Mouse (Mus musculus) heart, embryonic 14.5 days (tissue): ENCODE measurements at regions not wholly inside any gene's neighbourhood (a gene's known extent, or its start where the extent isn't known, plus 50 kb on each side); places are given as distances from the start of the nearest gene placed in this dataset.

Experiments
- ATAC-seq: fragments of 200-750 bp; cut with Nextera tagmentation; 2 replicates; pipeline ENCODE4 v1.8.0; 2017; ENCODE audit warnings: low read depth, moderate TSS enrichment; ENCODE audit not compliant: insufficient number of reproducible peaks, insufficient read depth, low FRiP score
- H3K27ac ChIP-seq, 2 experiments: fragments of 200-500 bp in 1 of 2; fragments of 300-500 bp in 1 of 2; sonication (generic) in 1 of 2; replicated peaks in 1 of 2; 2 replicates each; pipeline ENCODE4 v1.5.1; 2012 to 2014; ENCODE audit warnings: low read depth in 2 of 2, low read length in 2 of 2, control low read depth in 1 of 2, mild to moderate bottlenecking in 1 of 2, mixed read lengths in 1 of 2; ENCODE audit not compliant: control insufficient read depth in 1 of 2, insufficient read depth in 1 of 2
- H3K27me3 ChIP-seq: fragments of 300-500 bp; sonication (generic); 2 replicates; pipeline ENCODE4 v1.6.1; 2014; ENCODE audit warnings: mild to moderate bottlenecking, low read length, control low read depth; ENCODE audit not compliant: control insufficient read depth, insufficient read depth
- H3K36me3 ChIP-seq: fragments of 300-500 bp; sonication (generic); 2 replicates; pipeline ENCODE4 v1.6.1; 2014; ENCODE audit warnings: mild to moderate bottlenecking, control low read depth, low read length, mixed read lengths; ENCODE audit not compliant: control insufficient read depth, insufficient read depth
- H3K4me1 ChIP-seq, 2 experiments: fragments of 200-500 bp in 1 of 2; fragments of 300-500 bp in 1 of 2; sonication (generic) in 1 of 2; 2 replicates each; pipeline ENCODE4 v1.6.1; 2012 to 2014; ENCODE audit warnings: low read length in 2 of 2, control low read depth in 1 of 2, mixed read lengths in 1 of 2; ENCODE audit not compliant: control insufficient read depth in 2 of 2, insufficient read depth in 2 of 2
- H3K4me2 ChIP-seq: fragments of 300-500 bp; sonication (generic); 2 replicates; pipeline ENCODE4 v1.6.1; 2014; ENCODE audit warnings: mild to moderate bottlenecking, low read length
- H3K4me3 ChIP-seq, 2 experiments: fragments of 200-500 bp in 1 of 2; fragments of 300-500 bp in 1 of 2; sonication (generic) in 1 of 2; 2 replicates each; pipeline ENCODE4 v1.5.1; 2012 to 2014; ENCODE audit warnings: low read length in 2 of 2, mild to moderate bottlenecking in 2 of 2, control low read depth in 1 of 2, low read depth in 1 of 2, moderate library complexity in 1 of 2; ENCODE audit not compliant: control insufficient read depth in 1 of 2, insufficient read depth in 1 of 2
- H3K9ac ChIP-seq: fragments of 300-500 bp; sonication (generic); 2 replicates; pipeline ENCODE4 v1.6.1; 2014; ENCODE audit warnings: mild to moderate bottlenecking, low read length
- H3K9me3 ChIP-seq: fragments of 300-500 bp; sonication (generic); 2 replicates; pipeline ENCODE4 v1.6.1; 2016; ENCODE audit warnings: low read length, control low read depth; ENCODE audit not compliant: control insufficient read depth
- WGBS: fragments of 180-500 bp; shearing (Covaris S2); extraction: QIAGEN DNeasy Blood & Tissue Kit; methylation state at CpG from one replicate; pipeline ENCODE4 v1.1.7; 2014; 5-methylcytosine and 5-hydroxymethylcytosine counted together

DNA sequence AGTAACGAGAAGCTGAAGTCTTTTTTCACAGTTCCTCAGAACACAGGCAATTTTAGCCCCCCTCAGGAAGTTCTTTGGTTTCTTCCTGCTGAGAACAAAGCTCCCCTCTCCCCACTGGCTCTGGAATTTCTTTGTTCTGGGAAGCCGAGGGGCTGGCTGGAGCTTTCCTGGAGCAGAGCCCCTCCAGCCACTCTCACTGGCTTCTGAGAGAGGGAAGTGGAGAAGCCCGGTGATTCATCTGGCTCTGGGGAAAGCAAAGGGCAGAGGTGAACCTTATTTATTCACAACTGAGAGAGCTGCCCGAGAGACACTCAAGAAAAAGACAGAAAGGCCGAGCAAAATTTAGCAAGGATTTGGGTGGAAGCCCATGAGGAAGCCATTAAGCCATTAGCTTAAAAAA is 63.9 kb downstream of the Ddx3x start:
- WGBS: 12% methylated on average over 5 of the region's 5 CpGs
- H3K4me1 ChIP-seq: peaks cover 0 to 16% of the 10 kb centered on the region in 2 experiments; a peak in 2 of 4 replicates
- H3K27ac ChIP-seq: peak overlapping the region; percentile 82 to 85
- no peaks in the 10 kb centered on the region for H3K9me3 ChIP-seq
- no peaks in the 10 kb centered on the region for H3K36me3 ChIP-seq
- H3K4me3 ChIP-seq: no peak overlapping the region
- H3K9ac ChIP-seq: peak overlapping the region; percentile 4; the same call in 1 of the 2 replicates
- H3K27me3 ChIP-seq: peaks cover 9% of the 10 kb centered on the region
- ATAC-seq: peak; percentile 37; the same call in 1 of the 2 replicates
- H3K4me2 ChIP-seq: peak overlapping the region; percentile 67; the same call in 1 of the 2 replicates

DNA sequence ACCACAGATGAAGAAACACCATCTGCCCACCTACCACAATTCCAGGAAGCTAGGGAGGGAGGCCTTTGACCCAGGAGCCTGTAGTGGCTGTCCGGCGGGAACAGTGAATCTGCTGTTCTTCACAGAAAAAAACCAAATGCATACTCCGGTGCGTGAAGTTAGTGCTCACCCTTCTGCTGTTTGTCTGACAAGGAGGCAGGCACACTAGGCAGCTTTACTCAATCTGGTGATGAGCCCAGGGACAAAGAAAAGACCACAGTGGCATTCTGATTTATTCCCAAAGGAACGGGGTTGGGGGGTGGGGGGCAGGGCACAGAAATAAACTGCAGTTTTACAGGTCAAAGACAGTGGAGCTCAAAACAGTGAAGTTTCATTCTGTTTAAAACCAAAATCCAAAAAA is 64.4 kb downstream of the Ddx3x start:
- Histone ChIP-seq H3K4me2 (peak overlapping the region; percentile 67; the same call in 1 of the 2 replicates), H3K9me3 (no peaks in the 10 kb centered on the region), H3K27ac (peak overlapping the region; percentile 82 to 85), H3K4me1 (peaks cover 0 to 16% of the 10 kb centered on the region in 2 experiments; a peak in 2 of 4 replicates), H3K27me3 (peaks cover 13% of the 10 kb centered on the region), H3K9ac (peak overlapping the region; percentile 4; the same call in 1 of the 2 replicates), H3K4me3 (no peak overlapping the region), H3K36me3 (no peaks in the 10 kb centered on the region)
- 27% methylated on average over 5 of the region's 5 CpGs for WGBS
- no peak for ATAC-seq

DNA sequence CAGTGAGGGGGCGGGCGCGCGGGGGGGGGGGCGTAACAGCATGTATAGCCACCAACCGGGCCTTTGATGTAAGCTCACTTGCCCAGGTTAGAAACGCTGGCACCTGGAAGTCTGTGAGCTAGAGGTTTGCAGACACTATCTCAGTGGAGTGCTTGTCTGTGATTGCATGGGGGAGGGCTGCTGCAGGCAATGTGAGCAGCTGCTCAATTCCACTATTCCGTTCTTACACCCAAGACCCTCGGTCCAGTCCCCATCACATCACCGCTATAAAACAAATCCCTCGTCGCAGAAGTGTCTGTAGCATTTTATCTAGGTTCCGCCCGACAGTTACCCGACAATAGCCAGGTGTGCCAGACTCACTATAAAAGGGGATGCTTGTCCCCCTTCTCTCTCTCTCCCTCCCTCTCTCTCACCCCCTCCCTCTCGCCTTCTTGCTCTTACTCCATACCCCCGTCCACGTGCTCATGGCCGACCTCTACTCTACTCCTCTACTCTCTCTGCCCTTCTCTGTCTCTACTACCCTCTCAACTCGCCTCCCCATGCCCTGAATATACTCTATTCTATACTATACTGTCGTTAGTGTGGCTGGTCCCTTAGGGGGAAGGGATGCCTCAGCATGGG is 65.4 kb downstream of the Ddx3x start:
- WGBS: 9% methylated on average over 19 of the region's 21 CpGs
- Histone ChIP-seq H3K9me3 (no peaks in the 10 kb centered on the region), H3K27ac (peak overlapping the region; percentile 85 to 88), H3K4me2 (peak overlapping the region; percentile 67), H3K9ac (peak overlapping the region; percentile 66), H3K36me3 (no peaks in the 10 kb centered on the region), H3K4me1 (peaks cover 0 to 16% of the 10 kb centered on the region in 2 experiments; a peak in 2 of 4 replicates), H3K27me3 (peaks cover 13% of the 10 kb centered on the region), H3K4me3 (peak overlapping the region; percentile 39 to 46)
- peak; percentile 29; the same call in 1 of the 2 replicates for ATAC-seq

DNA sequence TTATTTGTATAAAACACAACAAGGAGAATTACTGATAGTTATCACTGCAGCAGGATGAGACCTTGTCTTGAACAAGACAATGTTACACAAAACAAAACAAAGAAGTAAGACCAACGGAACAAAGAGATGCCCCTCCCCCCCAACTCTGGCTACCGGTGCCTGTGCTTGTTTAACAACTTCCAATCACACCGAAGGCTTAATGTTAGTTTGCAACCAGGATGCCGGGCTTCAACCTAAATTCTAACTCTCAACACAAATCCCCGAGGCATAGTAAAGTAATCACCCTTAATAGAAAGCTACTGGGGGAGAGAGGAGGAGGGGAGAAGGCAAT is 65.9 kb downstream of the Ddx3x start:
- ATAC-seq: no peak
- 7% methylated on average over 5 of the region's 5 CpGs for WGBS
- Histone ChIP-seq H3K36me3 (no peaks in the 10 kb centered on the region), H3K4me2 (peak overlapping the region; percentile 67), H3K27ac (peak overlapping the region; percentile 85 to 88), H3K4me3 (peak overlapping the region; percentile 39 to 46), H3K27me3 (peaks cover 13% of the 10 kb centered on the region), H3K4me1 (peaks cover 0 to 16% of the 10 kb centered on the region in 2 experiments; a peak in 2 of 4 replicates), H3K9me3 (no peaks in the 10 kb centered on the region), H3K9ac (peak overlapping the region; percentile 66)

DNA sequence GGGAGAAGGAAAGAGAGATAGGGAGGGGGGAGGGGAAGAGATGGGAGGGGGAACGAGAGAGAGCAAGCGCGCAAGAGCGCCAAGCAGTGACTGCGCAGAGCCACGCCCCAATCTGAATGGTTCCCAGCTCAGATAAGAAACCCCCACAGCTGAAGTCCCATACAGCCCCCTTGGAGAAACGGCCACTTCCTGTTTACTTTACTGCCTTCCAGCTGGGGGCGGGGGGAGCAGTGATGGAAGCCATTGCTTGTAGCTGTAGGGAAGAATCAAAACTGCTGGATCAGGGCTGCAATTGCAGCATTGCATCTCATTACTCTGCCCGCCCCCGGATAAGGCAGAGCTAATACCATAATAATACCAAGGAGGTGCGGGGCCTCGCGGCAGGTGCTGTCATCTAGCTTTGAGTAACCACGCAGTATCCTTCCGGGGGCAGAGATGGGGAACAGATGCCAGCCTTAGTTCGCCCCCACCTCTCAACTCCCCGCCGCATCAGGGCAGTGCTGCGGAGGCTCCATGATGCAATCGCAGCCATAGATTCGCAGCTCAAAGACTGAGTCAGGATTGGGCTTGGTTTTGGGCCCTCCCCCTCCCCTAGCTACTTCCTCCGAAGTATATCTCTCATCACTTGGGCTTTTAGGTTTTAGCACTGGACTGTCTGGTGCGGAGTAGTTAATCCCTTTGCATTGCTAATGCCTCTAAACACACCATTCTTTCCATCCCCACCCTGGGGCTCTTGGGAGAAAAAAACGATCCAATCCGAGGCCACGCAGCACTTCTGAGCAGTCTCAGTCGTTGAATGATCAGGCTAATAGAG is 66.5 kb downstream of the Ddx3x start:
- 4% methylated on average over 27 of the region's 27 CpGs for WGBS
- peaks cover 0 to 16% of the 10 kb centered on the region in 2 experiments; a peak in 2 of 4 replicates for H3K4me1 ChIP-seq
- peak overlapping the region; percentile 85 to 90 for H3K27ac ChIP-seq
- H3K27me3 ChIP-seq: peaks cover 15% of the 10 kb centered on the region
- H3K9me3 ChIP-seq: no peaks in the 10 kb centered on the region
- no peaks in the 10 kb centered on the region for H3K36me3 ChIP-seq
- H3K9ac ChIP-seq: peak overlapping the region; percentile 66
- H3K4me2 ChIP-seq: peak overlapping the region; percentile 67
- H3K4me3 ChIP-seq: peak overlapping the region; percentile 46 to 52
- ATAC-seq: peak; percentile 89

DNA sequence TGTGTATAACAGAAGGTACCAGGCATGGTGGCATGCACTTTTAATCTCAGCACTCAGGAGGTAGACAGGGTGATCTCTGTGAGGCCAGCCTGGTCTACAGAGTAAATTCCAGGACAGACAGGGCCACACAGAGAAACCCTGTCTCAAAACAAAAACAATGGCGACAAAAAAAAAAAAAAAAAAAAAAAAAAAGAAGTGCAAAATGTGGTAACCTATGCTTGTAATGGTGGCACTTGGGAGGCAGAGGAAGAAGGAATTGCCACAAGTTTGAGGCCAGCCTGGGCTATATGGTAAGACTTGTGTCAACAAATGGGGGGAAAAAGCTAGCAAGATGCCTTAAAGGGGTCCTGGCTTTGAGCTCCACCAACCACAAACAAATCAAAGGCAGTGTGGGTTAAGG is 67.6 kb downstream of the Ddx3x start:
- no peak overlapping the region for H3K9ac ChIP-seq
- no peak for ATAC-seq

DNA sequence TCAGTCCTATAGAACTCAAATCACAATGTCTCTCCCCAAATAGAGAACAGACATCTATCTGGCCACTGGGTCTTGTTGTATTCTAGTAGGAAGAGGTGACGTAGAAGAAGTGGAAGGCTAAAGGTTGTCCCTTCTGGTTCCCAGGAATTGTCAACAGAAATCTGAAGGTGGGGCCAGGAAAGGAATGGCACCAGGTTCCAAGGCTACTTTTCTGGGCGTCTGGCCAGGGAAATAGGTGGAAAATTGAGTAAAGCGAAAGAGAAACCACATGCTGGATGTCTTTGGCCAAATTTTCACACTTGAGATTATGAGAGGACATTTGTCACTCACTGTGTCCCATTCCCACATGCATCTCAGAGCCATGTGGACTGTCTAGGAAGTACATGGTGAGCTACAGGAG is 69.7 kb downstream of the Ddx3x start:
- Histone ChIP-seq H3K27ac (no peak overlapping the region), H3K27me3 (peaks cover 18% of the 10 kb centered on the region), H3K9me3 (no peaks in the 10 kb centered on the region), H3K36me3 (no peaks in the 10 kb centered on the region), H3K4me2 (no peak overlapping the region), H3K9ac (no peak overlapping the region), H3K4me3 (no peak overlapping the region), H3K4me1 (peaks cover 0 to 10% of the 10 kb centered on the region in 2 experiments; a peak in 2 of 4 replicates)
- no peak for ATAC-seq
- WGBS: 65% methylated on average over 3 of the region's 3 CpGs

More for the DNA sequence above, 67.6 kb downstream of the Ddx3x start:
- Histone ChIP-seq H3K27ac (no peak overlapping the region), H3K4me1 (peaks cover 0 to 16% of the 10 kb centered on the region in 2 experiments; a peak in 2 of 4 replicates), H3K36me3 (no peaks in the 10 kb centered on the region), H3K27me3 (peaks cover 16% of the 10 kb centered on the region), H3K4me3 (no peak overlapping the region), H3K4me2 (no peak overlapping the region), H3K9me3 (no peaks in the 10 kb centered on the region)
- 70% methylated on average over 1 of the region's 1 CpGs for whole genome bisulfite sequencing
